Mouse (Mus musculus) gastrocnemius, adult 8-10 months (tissue): ENCODE measurements around the gene Ptch1. TPM values are rescaled to one million over a fixed set of nuclear protein-coding genes. Genes with fewer than 3 reads are reported as not detected.

Source experiments
- DNase-seq, 2 experiments: peaks; one replicate each; pipeline ENCODE4 v3.0.0; 2022; ENCODE audit warnings: low spot score in 2 of 2
- total RNA-seq, 4 experiments: library from RNA; stranded (reverse); gene quantifications; 2 replicates each; pipeline ENCODE4 v1.2.4; 2022

The Ptch1 gene
- total RNA-seq, 4 experiments from 2014 or later: 6.6 to 10.3 (median 8.3) TPM

GRCm38 (mm10) chr13:63540584-63540983 lies 32.8 kb downstream of the Ptch1 start:
- DNase-seq: no peak

- no peak for DNase-seq
Measured at GRCm38 (mm10) chr13:63534981-63535380, 38.4 kb downstream of the Ptch1 start.

GRCm38 (mm10) chr13:63530857-63531256 lies 42.5 kb downstream of the Ptch1 start:
- DNase-seq: no peak

- DNase-seq: no peak
Measured at GRCm38 (mm10) chr13:63530371-63530764, 43.0 kb downstream of the Ptch1 start.

GRCm38 (mm10) chr13:63529602-63530370 lies 43.6 kb downstream of the Ptch1 start:
- DNase-seq: no peak

- no peak for DNase-seq
Measured at GRCm38 (mm10) chr13:63528852-63529251, 44.5 kb downstream of the Ptch1 start.

- DNase-seq: no peak
Measured at GRCm38 (mm10) chr13:63528164-63528675, 45.2 kb downstream of the Ptch1 start.

GRCm38 (mm10) chr13:63525571-63526197 lies 47.7 kb downstream of the Ptch1 start:
- DNase-seq: no peak

GRCm38 (mm10) chr13:63524608-63525570 lies 48.5 kb downstream of the Ptch1 start:
- no peak for DNase-seq

GRCm38 (mm10) chr13:63524061-63524460 lies 49.3 kb downstream of the Ptch1 start:
- no peak for DNase-seq

GRCm38 (mm10) chr13:63522832-63523231 lies 50.6 kb downstream of the Ptch1 start:
- no peak for DNase-seq

GRCm38 (mm10) chr13:63520110-63520509 lies 53.3 kb downstream of the Ptch1 start:
- no peak for DNase-seq

- no peak for DNase-seq
Measured at GRCm38 (mm10) chr13:63516535-63516934, 56.9 kb downstream of the Ptch1 start.

GRCm38 (mm10) chr13:63515542-63515941 lies 57.9 kb downstream of the Ptch1 start:
- DNase-seq: no peak

- DNase-seq: no peak
Measured at GRCm38 (mm10) chr13:63514931-63515360, 58.5 kb downstream of the Ptch1 start.

GRCm38 (mm10) chr13:63513374-63514098 lies 59.9 kb downstream of the Ptch1 start:
- no peak for DNase-seq

- no peak for DNase-seq
Measured at GRCm38 (mm10) chr13:63512411-63512810, 61.0 kb downstream of the Ptch1 start.

GRCm38 (mm10) chr13:63507821-63508220 lies 65.6 kb downstream of the Ptch1 start:
- no peak for DNase-seq

GRCm38 (mm10) chr13:63507001-63507556 lies 66.3 kb downstream of the Ptch1 start:
- no peak for DNase-seq

- DNase-seq: no peak
Measured at GRCm38 (mm10) chr13:63506364-63506763, 67.0 kb downstream of the Ptch1 start.
